Mouse (Mus musculus) cerebellum, postnatal 10 days (tissue): ENCODE results near the gene Snx25.

Source experiments
- DNase-seq, 2 experiments: peaks; one replicate each; pipeline ENCODE4 v3.0.0; 2021; ENCODE audit warnings: mixed read lengths in 2 of 2

Gene Snx25

GRCm38 (mm10) chr8:46010306-46010705, 141.7 kb downstream of the Snx25 start:
- peak; percentile 30 to 33 for DNase-seq

- no peak for DNase-seq
These were observed 144.8 kb downstream of the Snx25 start for GRCm38 (mm10) chr8:46007050-46007672.

GRCm38 (mm10) chr8:46005596-46005995, 146.4 kb downstream of the Snx25 start, which contains the start of gene Ankrd37:
TSS of gene Ankrd37 (minus strand) at chr8:46005707.
- DNase-seq: no peak

- peak; percentile 99 to 100 for DNase-seq
These were observed 151.9 kb downstream of the Snx25 start for GRCm38 (mm10) chr8:45999784-46000705.

GRCm38 (mm10) chr8:45999138-45999783, 152.7 kb downstream of the Snx25 start, which contains the start of gene Lrp2bp:
TSS of gene Lrp2bp (plus strand) at chr8:45999303.
- DNase-seq: peak in 1 of 2 experiments; percentile 44

GRCm38 (mm10) chr8:45998228-45998627, 153.7 kb downstream of the Snx25 start:
- peak in 1 of 2 experiments; percentile 14 for DNase-seq

GRCm38 (mm10) chr8:45995576-45995975, 156.4 kb downstream of the Snx25 start:
- no peak for DNase-seq

- DNase-seq: peak; percentile 13 to 18
These were observed 157.8 kb downstream of the Snx25 start for GRCm38 (mm10) chr8:45994111-45994510.

GRCm38 (mm10) chr8:45990631-45991310, 161.2 kb downstream of the Snx25 start:
- no peak for DNase-seq

GRCm38 (mm10) chr8:45988189-45988588, 163.8 kb downstream of the Snx25 start:
- no peak for DNase-seq

- no peak for DNase-seq
These were observed 165.3 kb downstream of the Snx25 start for GRCm38 (mm10) chr8:45986665-45987064.
